Mouse (Mus musculus): ENCODE data around the gene Lekr1. TPM values are rescaled to one million over a fixed set of nuclear protein-coding genes. Genes with fewer than 3 reads are reported as not detected.

The Lekr1 gene
- polyA plus RNA-seq, 1 experiment = 4.9 TPM

DNA sequence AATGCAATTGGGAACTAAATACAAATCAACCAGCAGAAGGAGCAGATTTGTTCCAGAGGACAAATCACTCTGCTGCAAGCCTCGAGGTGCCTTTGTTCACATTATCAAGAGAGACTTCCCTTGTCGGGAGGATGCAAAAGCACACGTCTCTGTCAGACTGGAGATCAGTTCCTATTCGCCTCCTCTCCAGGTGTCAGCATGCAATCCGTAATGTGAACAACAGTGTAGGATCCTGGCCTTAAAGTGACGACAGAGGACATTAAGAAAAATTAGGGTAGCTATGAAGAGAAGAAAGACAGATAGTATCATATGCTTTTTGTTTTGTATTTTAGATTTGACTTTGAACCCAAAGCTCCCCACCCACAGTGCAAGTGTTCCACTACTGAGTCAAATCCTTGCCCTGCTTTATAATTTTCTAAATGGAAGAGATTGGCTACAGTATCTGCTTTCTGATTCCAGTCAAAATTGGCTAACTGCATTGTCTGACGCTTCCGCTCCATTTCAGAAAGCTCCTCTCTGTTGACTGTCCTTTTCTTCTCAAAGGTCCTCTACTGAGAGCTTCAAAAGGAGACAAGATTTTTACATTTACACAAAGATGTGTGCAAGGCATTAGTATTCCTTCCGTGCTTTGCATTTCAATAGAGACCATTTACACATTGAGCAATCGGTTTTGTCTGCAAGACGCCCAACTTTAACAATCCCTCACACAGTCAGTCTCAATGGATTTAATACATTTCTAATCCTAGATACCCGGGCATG is 8.9 kb upstream of the Lekr1 start:
- peak; percentile 76 for DNase-seq (ENCODE audit: low read depth)
- TF ChIP-seq POLR2A (IDR thresholded peaks at IDR 0.05; ENCODE audit: borderline replicate concordance, extremely low read depth, insufficient read depth, insufficient read length, poor library complexity, severe bottlenecking) (no peak), CTCF (IDR thresholded peaks at IDR 0.05; ENCODE audit: borderline replicate concordance, extremely low read depth, insufficient read depth, insufficient read length) (no peak)

DNA sequence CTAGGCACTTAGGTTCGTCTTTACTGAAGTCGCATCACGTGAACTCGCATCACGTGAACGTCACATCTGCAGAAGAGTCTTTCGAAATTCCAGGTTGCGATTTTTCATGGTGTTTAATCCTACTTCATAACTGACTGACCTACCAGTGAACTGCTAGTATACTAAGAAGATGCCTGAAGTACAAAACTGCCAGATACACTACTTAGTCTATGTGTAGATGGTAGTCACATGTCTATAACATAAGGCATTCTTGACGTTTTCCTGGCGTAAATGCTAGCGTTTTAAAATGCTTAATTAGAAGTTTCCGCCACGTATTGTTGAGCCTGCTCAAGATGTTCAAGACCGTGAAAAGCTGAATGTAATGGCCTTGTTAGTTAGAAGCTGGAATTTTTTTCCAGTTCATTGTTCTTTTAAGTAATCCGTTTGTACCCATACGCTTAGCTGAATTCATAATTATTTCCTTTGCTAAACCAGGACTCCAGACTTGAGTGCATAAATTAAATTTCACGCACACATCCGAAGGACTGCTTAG is 7.9 kb upstream of the Lekr1 start:
- DNase-seq (ENCODE audit: low read depth) = peak; percentile 85

DNA sequence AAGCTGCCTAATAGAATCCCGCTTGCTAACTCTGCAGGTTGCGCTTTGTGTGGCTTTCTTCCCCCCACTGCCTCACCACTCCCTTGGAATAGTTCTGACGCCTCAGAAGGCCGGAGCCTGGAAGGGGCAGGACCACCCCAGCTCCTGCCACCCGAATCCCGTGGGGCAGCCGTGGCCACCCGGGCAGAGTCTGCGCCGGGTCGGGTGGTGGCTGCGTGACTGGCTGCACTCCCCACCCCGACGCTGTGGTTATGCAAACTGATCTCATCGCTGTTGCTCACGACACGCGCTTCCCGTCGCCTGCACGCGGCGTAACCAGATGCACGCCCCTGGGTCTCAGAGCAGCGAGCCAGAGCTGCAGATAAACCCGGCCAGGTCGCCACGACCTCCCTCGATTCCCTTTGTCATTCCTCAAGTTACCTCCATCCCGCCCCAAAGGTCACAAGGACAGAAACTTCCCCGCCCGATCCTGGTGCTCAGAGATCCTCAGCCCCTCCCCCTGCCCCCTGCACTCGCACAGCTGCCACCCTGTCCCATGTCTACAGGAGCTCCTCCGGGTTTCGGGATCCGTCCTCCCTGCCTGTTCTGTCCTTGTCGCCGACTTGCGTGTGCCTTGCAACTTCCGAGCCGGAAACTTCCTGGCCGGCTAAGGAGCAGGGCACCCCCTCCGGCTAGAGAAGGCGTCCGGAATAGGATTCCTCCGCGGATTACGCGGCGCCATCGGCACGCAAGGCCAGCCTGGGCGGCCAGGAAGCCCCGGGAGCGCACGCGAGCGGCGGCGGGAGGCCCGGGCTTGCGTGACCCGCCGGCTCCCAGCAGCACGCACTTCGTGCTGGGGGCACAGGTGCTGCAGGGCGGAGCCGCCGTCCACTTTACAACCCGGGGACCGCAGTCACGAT is 7.1 kb upstream of the Lekr1 start:
- TF ChIP-seq CTCF (IDR thresholded peaks at IDR 0.05; ENCODE audit: borderline replicate concordance, extremely low read depth, insufficient read depth, insufficient read length) (no peak), POLR2A (IDR thresholded peaks at IDR 0.05; ENCODE audit: borderline replicate concordance, extremely low read depth, insufficient read depth, insufficient read length, poor library complexity, severe bottlenecking) (no peak)
- peak; percentile 80 for DNase-seq (ENCODE audit: low read depth)

More for the DNA sequence above, 7.9 kb upstream of the Lekr1 start:
- TF ChIP-seq CTCF (IDR thresholded peaks at IDR 0.05; ENCODE audit: borderline replicate concordance, extremely low read depth, insufficient read depth, insufficient read length) = no peak
- no peak for TF ChIP-seq POLR2A (IDR thresholded peaks at IDR 0.05; ENCODE audit: borderline replicate concordance, extremely low read depth, insufficient read depth, insufficient read length, poor library complexity, severe bottlenecking)

DNA sequence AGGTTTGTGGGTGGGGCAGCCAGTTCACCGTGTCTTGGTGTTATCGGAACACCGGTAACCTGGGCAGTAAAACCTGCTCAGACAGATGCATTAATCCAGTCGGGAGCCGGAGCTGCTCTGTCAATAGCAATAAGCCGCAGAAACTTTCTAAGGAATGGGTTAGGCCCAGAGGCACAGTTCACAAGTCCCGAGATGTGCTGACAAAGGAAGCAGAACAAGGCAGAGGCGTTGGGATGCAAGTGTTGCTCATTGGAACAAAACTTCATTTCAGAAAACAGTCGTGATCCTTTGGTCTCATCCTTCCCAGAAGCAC is 6.5 kb upstream of the Lekr1 start:
- TF ChIP-seq CTCF (IDR thresholded peaks at IDR 0.05; ENCODE audit: borderline replicate concordance, extremely low read depth, insufficient read depth, insufficient read length) = no peak
- no peak for TF ChIP-seq POLR2A (IDR thresholded peaks at IDR 0.05; ENCODE audit: borderline replicate concordance, extremely low read depth, insufficient read depth, insufficient read length, poor library complexity, severe bottlenecking)
- peak; percentile 49 for DNase-seq (ENCODE audit: low read depth)

DNA sequence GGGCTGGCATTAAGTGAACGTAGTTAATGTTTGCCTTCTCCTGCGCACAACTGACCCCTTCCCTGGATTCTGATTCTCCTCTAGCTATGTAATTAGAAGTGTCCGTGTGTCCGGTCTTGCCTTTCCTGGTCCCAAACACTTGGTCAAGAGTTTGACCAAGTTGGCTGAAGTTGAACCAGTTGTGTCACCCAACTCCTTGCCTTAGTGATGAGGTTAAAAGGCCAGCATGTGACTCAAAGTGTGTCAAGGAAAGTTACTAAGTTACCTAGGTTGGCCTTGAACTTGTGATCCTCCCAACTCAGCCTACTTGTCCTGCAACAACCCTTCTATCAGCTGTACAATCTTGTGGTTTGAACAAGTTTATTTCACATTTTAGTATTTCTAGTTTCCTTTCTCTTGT is 5.7 kb upstream of the Lekr1 start:
- TF ChIP-seq CTCF (IDR thresholded peaks at IDR 0.05; ENCODE audit: borderline replicate concordance, extremely low read depth, insufficient read depth, insufficient read length) = no peak
- TF ChIP-seq POLR2A (IDR thresholded peaks at IDR 0.05; ENCODE audit: borderline replicate concordance, extremely low read depth, insufficient read depth, insufficient read length, poor library complexity, severe bottlenecking) = no peak
- DNase-seq (ENCODE audit: low read depth) = no peak

DNA sequence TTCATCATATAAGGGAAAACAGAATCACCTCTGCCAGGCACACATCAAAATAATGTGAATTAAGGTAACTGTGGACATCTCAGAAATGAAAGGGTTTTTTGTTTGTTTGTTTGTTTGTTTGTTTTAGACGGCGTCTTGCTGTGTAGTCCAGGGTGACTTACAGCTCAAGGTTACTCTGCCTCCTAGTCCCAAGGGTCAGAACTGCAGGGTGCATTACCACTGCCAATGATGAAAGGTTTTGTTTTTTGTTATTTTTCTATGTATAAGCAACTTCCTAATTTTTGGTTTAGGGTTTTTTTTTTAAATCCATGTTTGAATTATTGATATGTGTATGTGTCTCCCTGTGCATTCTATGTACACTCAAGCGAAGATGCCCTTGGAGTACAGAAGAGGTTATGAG is 4.3 kb upstream of the Lekr1 start:
- no peak for DNase-seq (ENCODE audit: low read depth)
- TF ChIP-seq CTCF (IDR thresholded peaks at IDR 0.05; ENCODE audit: borderline replicate concordance, extremely low read depth, insufficient read depth, insufficient read length) (no peak), POLR2A (IDR thresholded peaks at IDR 0.05; ENCODE audit: borderline replicate concordance, extremely low read depth, insufficient read depth, insufficient read length, poor library complexity, severe bottlenecking) (no peak)

DNA sequence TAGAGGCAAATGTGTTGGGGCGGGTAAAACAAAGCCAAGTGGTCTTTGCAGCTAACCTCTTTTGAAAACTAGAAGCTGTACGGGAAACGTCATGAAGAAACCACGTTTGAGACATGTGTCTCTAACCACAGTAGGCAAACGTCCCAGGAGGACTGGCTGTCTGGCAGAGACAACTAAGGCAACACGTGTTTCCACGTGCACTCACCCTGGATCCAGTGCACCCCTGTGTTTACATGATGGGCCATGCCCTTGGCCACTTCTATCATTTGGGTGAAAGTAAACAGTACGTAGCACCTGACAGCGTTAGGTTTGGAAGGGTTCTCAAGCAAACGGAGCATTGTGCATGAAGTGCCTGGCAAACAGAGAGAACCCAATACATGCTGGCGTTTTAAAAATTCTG is 2.9 kb upstream of the Lekr1 start:
- TF ChIP-seq CTCF (IDR thresholded peaks at IDR 0.05; ENCODE audit: borderline replicate concordance, extremely low read depth, insufficient read depth, insufficient read length) (no peak), POLR2A (IDR thresholded peaks at IDR 0.05; ENCODE audit: borderline replicate concordance, extremely low read depth, insufficient read depth, insufficient read length, poor library complexity, severe bottlenecking) (no peak)
- DNase-seq (ENCODE audit: low read depth) = no peak

DNA sequence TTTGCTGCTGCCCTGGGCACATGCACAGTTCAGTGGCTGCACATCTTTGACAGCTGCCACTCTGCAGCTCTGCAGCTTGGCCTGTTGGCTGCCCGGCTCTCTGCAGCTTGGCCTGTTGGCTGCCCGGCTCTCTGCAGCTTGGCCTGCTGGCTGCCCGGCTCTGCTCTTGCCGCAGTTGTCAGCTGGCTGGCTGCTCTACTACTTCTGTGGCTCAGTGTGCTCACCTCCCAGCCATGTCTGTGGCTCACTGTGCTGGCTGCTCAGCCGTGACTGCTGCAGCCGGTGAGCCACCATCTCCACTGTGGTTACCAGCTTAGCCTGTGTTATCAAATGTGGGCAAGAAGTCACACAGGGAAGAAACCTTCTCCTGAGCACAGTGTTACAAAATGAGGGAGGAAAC is 4.2 kb downstream of the Lekr1 start:
- DNase-seq (ENCODE audit: low read depth) = no peak
- TF ChIP-seq CTCF (IDR thresholded peaks at IDR 0.05; ENCODE audit: borderline replicate concordance, extremely low read depth, insufficient read depth, insufficient read length) (no peak), POLR2A (IDR thresholded peaks at IDR 0.05; ENCODE audit: borderline replicate concordance, extremely low read depth, insufficient read depth, insufficient read length, poor library complexity, severe bottlenecking) (no peak)

DNA sequence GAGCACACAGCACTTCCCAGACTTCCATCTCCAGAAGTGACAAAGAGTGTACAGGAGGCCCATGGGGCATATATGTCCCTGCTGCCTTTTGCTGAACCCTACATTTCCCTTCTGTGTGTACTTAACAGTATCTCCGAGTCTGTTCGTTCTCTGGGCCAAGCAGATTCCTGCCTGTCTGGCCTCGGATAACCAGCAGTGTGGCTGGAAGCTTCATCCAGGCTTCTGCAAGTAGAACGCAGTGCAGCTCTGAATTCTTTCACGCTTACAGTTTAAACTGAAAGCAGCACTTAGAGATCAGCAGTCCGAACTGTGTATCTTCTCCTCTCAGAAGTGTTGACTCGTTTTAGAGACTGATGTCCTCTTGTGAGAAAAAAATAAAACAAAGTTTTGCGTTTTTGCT is 7.7 kb downstream of the Lekr1 start:
- TF ChIP-seq POLR2A (IDR thresholded peaks at IDR 0.05; ENCODE audit: borderline replicate concordance, extremely low read depth, insufficient read depth, insufficient read length, poor library complexity, severe bottlenecking) = no peak
- TF ChIP-seq CTCF (IDR thresholded peaks at IDR 0.05; ENCODE audit: borderline replicate concordance, extremely low read depth, insufficient read depth, insufficient read length) = no peak
- DNase-seq (ENCODE audit: low read depth) = no peak

DNA sequence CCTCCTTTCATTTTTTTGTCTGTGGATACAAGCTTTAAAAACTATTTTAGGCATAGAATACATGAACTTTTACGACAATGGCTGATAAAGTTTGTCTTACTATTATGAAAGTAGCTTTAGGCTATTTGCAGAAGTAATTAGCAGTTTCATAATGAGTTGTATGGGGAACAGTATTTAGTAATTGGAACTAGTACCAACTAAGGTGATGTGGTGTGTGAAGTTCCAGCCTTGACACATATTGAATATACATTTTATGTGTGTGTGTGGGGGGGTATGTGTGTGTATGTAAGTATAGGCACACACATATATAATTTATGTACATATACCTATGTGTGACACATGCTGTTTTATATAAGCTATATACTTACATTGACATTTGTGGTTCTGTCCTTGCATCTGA is 14.6 kb downstream of the Lekr1 start:
- no peak for TF ChIP-seq POLR2A (IDR thresholded peaks at IDR 0.05; ENCODE audit: borderline replicate concordance, extremely low read depth, insufficient read depth, insufficient read length, poor library complexity, severe bottlenecking)
- TF ChIP-seq CTCF (IDR thresholded peaks at IDR 0.05; ENCODE audit: borderline replicate concordance, extremely low read depth, insufficient read depth, insufficient read length) = no peak
- DNase-seq (ENCODE audit: low read depth) = no peak

DNA sequence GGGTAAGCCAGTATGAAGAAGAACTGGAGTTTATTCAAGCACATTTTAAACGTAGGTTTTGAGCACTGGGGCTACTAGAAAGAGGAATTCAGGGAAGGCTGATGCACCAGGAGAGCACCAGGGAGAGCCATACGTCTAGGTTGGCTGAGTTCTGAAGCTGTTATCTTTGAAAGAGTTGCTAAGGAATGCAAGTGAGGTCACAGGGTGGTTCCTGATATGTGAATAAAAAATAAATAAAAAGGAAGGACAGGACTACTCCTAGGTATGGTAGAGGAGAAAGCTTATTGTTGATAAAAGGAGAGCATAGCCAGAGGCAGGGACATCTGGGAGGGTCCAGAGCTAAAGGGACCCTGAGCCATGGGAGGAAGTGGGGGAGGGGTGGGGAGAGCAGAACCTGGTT is 23.7 kb downstream of the Lekr1 start:
- no peak for TF ChIP-seq CTCF (IDR thresholded peaks at IDR 0.05; ENCODE audit: borderline replicate concordance, extremely low read depth, insufficient read depth, insufficient read length)
- no peak for TF ChIP-seq POLR2A (IDR thresholded peaks at IDR 0.05; ENCODE audit: borderline replicate concordance, extremely low read depth, insufficient read depth, insufficient read length, poor library complexity, severe bottlenecking)
- DNase-seq (ENCODE audit: low read depth) = no peak
